Mouse (Mus musculus) macrophage (primary cell): ENCODE data around the gene Commd9. TPM values are rescaled to one million over a fixed set of nuclear protein-coding genes. Genes with fewer than 3 reads are reported as not detected.

Experiments
- H3K27ac ChIP-seq: fragments of 350-480 bp; formaldehyde crosslinking; 2 replicates; pipeline ENCODE4 v1.9.0; 2021
- H3K36me3 ChIP-seq: fragments of 350-480 bp; formaldehyde crosslinking; 2 replicates; pipeline ENCODE4 v1.9.0; 2021; ENCODE audit errors: inconsistent target
- H3K4me3 ChIP-seq: fragments of 350-480 bp; formaldehyde crosslinking; 2 replicates; pipeline ENCODE4 v1.9.0; 2021; ENCODE audit errors: inconsistent target
- H3K79me2 ChIP-seq: fragments of 350-480 bp; formaldehyde crosslinking; 2 replicates; pipeline ENCODE4 v1.9.0; 2021; ENCODE audit errors: inconsistent target
- WGBS: methylation state at CpG from one replicate; pipeline ENCODE4 v1.1.7; 2026; ENCODE audit warnings: inconsistent platforms; ENCODE audit not compliant: missing documents; 5-methylcytosine and 5-hydroxymethylcytosine counted together
- polyA plus RNA-seq: library from polyadenylated mRNA; stranded (reverse); fragments of 250-400 nt; gene quantifications from 3 replicates; pipeline ENCODE4 v1.2.4, GENCODE M21; 2018; ENCODE audit warnings: inconsistent platforms

Gene Commd9
- polyA plus RNA-seq, 1 experiment from 2014 or later = 130 TPM

DNA sequence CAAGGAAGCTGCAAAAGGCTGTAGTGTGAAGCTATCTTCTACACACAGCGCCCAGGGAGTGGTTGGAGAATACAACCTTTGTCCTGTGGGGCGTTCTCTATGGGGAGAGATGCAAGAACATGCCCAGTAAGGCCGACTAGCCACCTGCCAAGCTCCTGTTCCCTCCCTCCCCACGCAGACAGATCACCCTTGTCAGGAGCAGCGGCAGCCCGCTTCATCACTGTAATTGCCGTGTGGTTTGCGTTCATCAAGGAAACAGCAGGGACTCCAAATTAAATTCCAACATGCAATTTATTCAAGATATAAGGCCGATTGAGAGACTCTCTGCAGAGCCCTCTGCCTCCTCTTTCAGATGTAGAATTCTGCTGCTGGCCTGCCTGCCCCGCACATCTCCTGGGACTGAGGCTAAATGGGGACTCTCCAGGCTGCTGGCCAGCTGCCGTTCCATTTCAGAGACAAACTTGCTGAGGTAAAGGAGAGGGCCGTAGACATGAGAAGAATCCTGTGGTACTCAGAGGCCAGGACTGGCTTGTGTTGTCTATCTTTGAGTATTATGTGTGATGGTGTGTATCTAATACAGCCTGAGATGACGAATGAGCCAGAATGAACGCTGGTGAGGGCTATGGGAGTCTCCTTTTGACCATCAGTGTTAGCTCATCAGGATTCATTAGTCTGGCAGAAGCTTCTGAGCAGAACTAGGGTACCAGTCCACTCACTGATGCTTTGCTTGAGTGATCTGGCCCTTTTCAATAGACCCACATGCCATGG is 46.3 kb downstream of the Commd9 start:
- WGBS = 93% methylated on average over 14 of the region's 14 CpGs
- Histone ChIP-seq H3K36me3 (no peaks in the 10 kb centered on the region), H3K79me2 (no peaks in the 10 kb centered on the region), H3K4me3 (no peak overlapping the region), H3K27ac (no peak overlapping the region)

DNA sequence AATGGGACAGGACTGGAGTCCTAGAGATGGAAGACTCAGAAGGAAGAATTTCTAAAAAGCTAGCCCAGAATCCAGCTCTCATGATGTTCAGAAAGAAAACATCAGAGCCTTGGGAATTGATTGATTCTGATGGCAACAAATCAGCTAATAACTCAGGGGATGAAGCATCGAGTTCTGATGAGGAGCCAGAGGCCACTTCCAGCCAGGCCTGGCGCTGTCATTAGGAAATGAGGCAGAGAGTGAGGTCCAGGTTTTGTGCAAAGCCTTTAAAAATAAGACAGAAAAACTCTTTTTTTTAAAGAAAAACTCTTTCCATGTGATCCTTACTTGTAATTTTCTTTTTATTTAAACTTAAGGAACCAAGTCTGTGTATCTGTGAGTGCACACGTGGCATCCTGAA is 47.3 kb downstream of the Commd9 start:
- H3K4me3 ChIP-seq = no peak overlapping the region
- H3K36me3 ChIP-seq = no peaks in the 10 kb centered on the region
- H3K27ac ChIP-seq = no peak overlapping the region
- 89% methylated on average over 3 of the region's 3 CpGs for WGBS
- no peaks in the 10 kb centered on the region for H3K79me2 ChIP-seq

DNA sequence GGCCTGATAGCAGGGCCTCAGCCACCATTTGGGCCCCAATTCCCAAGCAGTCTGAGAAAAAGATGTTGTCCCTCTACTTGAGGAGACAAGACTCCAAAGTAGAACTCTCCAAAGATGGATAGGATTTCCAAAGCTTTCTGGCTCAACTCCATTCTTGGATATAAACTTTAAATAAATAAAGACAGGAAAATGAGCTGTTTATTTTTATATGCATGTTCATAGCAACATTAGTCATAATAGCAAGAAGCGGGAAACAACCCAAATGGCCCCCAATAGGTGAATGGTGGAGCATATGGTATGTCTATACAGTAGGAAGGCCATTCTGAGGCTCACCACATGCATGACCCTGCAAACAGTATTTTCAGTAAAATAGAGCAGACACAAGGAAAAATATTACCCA is 49.0 kb downstream of the Commd9 start:
- H3K79me2 ChIP-seq = no peaks in the 10 kb centered on the region
- no peaks in the 10 kb centered on the region for H3K36me3 ChIP-seq
- WGBS = 100% methylated on average over 1 of the region's 1 CpGs
- H3K27ac ChIP-seq = no peak overlapping the region
- no peak overlapping the region for H3K4me3 ChIP-seq

DNA sequence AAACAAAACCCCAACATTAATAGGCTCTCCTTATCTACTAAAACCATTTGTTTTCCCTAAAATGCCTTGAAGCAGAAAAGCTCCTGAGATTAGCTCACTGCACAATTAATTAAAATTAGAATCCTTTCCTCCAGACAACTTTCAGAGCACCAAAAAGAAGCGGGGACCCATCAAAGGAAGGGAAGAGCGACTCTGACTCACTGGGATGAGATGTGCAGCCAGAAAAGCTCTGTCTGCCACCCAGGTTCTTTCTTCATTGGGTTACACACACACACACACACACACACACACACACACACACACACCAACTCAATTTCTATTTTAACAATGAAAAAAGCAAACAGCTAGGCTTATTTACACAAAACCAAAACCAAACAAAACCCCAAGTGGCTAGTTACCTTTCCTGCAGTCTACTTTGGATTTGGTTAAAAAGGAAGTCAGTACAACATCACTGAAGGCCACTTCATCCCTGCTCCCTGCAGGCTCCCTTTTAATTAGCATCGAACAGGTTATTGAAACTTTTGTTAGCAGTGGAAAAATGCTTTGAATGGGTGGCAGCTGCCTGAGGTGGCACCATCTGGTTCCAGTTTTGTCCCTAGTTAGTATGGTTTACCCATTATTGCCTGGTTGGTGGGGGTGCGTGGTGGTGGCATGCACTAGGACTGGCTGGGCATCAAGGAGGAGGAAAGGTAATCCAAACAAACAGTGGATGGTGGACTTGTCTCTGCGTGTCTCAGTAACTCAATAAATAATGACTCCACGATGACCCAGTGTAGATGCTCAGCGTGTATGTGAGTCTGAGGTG is 64.9 kb downstream of the Commd9 start:
- Histone ChIP-seq H3K4me3 (no peak overlapping the region), H3K79me2 (no peaks in the 10 kb centered on the region), H3K27ac (no peak overlapping the region), H3K36me3 (no peaks in the 10 kb centered on the region)
- WGBS = 97% methylated on average over 7 of the region's 7 CpGs

Other genes with a start within 250 kb of the Commd9 start
- gene Rag1, start 236.7 kb upstream of the Commd9 start, polyA plus RNA-seq = not detected in 3 replicates
- gene B230118H07Rik, start 236.7 kb upstream of the Commd9 start, polyA plus RNA-seq = 15.3 to 35.9 TPM (median 23.0 TPM) in 3 replicates
- 11.9 to 12.8 TPM (median 12.4 TPM) in 3 replicates for gene Traf6, start 207.8 kb upstream of the Commd9 start, polyA plus RNA-seq
- 1.8 to 9.4 TPM (median 5.8 TPM) in 3 replicates for gene Prr5l, start 3.2 kb upstream of the Commd9 start, polyA plus RNA-seq